Mouse (Mus musculus): ENCODE results near the gene Ephb3. TPM values are rescaled to one million over a fixed set of nuclear protein-coding genes. Genes with fewer than 3 reads are reported as not detected.
A peak's percentile ranks its signal among the peaks of the same experiment; 100 is the strongest.

The Ephb3 gene
- polyA plus RNA-seq, 1 experiment from 2014 or later, result 3.1 TPM

DNA sequence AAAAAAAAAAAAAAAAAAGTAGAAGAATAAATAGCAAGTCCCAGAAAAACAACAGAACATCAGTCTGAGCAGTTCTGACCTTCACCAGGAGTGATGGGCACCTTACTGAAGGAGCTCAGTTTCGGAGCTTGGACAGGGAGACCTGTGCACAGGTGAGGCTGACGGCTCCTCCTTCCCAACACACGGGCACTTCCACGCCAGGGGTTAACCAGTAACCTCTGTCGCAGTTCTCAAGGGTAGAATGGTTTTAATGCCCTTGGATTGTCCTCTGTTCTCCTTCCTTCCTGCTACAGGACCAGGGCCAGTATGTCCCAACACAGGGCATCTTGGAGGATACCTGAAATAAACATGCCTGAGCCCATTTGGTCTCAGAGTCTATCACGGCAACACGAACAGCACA, 60.9 kb downstream of the Ephb3 start:
- DNase-seq (ENCODE audit: low spot score), result no peak
- H3K4me2 ChIP-seq (ENCODE audit: low read length), result no peak overlapping the region
- H3K36me3 ChIP-seq (ENCODE audit: control insufficient read depth, insufficient read depth, low read length), result no peaks in the 10 kb centered on the region
- H3K27me3 ChIP-seq (replicated peaks; ENCODE audit: control insufficient read depth, insufficient read depth, low read length), result no peaks in the 10 kb centered on the region
- 87% methylated on average over 7 of the region's 7 CpGs for WGBS
- no peaks in the 10 kb centered on the region for H3K9me3 ChIP-seq (replicated peaks; ENCODE audit: control insufficient read depth, low read length)
- H3K4me1 ChIP-seq (ENCODE audit: control insufficient read depth, insufficient read depth, low read length), result no peaks in the 10 kb centered on the region
- no peak for ATAC-seq
- no peak overlapping the region for H3K9ac ChIP-seq (ENCODE audit: low read length)
- no peak overlapping the region for H3K27ac ChIP-seq (ENCODE audit: low read depth, low read length)
- no peak overlapping the region for H3K4me3 ChIP-seq (ENCODE audit: low read depth, low read length)

DNA sequence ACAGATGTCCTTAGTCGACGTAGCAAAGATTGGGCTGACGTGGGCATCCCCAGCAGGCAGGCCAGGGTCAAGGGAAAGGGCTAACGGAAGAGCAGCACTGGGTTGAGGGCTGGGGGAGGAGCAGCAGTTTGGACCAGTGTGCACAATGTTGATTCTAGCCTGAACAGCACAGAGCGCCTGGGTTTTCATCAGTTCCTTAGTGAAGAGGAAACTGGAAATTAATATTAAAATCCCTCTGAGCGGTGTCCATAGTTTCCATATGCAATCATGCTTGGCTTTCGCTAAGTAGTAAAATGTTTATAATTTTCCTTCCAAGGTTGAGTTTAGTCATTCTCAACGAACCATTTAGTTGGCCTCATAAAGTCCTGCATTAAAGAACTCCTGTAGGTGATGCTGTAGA, 65.2 kb downstream of the Ephb3 start:
- no peak overlapping the region for H3K4me3 ChIP-seq (ENCODE audit: low read depth, low read length)
- no peaks in the 10 kb centered on the region for H3K27me3 ChIP-seq (replicated peaks; ENCODE audit: control insufficient read depth, insufficient read depth, low read length)
- no peak for DNase-seq (ENCODE audit: low spot score)
- H3K4me1 ChIP-seq (ENCODE audit: control insufficient read depth, insufficient read depth, low read length), result peaks cover 30% of the 10 kb centered on the region
- H3K36me3 ChIP-seq (ENCODE audit: control insufficient read depth, insufficient read depth, low read length), result no peaks in the 10 kb centered on the region
- ATAC-seq, result no peak
- WGBS, result 69% methylated on average over 8 of the region's 8 CpGs
- no peak overlapping the region for H3K27ac ChIP-seq (ENCODE audit: low read depth, low read length)
- H3K9ac ChIP-seq (ENCODE audit: low read length), result no peak overlapping the region
- no peak overlapping the region for H3K4me2 ChIP-seq (ENCODE audit: low read length)
- H3K9me3 ChIP-seq (replicated peaks; ENCODE audit: control insufficient read depth, low read length), result no peaks in the 10 kb centered on the region

DNA sequence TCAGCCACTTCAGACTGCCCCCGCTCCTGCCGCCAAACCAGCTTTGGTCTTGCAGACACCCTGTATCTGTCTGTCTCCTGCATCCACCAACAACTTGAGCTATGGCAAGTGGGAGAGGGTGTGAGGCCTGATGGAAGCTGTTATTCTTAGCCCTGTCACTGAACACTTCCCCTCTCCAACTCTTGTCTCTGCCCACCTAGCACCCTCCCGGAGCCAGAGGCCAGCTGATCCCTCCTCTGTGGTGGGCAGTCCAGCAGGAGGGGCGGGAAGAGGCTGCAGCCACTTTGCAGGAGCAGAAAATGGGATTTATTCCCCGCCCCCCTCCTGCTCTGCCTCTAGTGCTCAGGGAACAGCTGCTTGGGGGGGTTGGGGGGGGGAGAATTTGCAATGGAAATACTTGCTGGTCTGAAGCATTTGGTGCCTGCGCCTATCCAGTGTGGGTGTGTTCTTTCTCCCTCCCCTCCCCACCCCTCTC, 67.3 kb downstream of the Ephb3 start:
- H3K4me1 ChIP-seq (ENCODE audit: control insufficient read depth, insufficient read depth, low read length), result peaks cover 32% of the 10 kb centered on the region
- no peaks in the 10 kb centered on the region; the same call in 1 of the 2 replicates for H3K9me3 ChIP-seq (replicated peaks; ENCODE audit: control insufficient read depth, low read length)
- no peak overlapping the region for H3K27ac ChIP-seq (ENCODE audit: low read depth, low read length)
- H3K4me2 ChIP-seq (ENCODE audit: low read length), result no peak overlapping the region
- H3K36me3 ChIP-seq (ENCODE audit: control insufficient read depth, insufficient read depth, low read length), result no peaks in the 10 kb centered on the region
- no peaks in the 10 kb centered on the region for H3K27me3 ChIP-seq (replicated peaks; ENCODE audit: control insufficient read depth, insufficient read depth, low read length)
- no peak overlapping the region for H3K4me3 ChIP-seq (ENCODE audit: low read depth, low read length)
- no peak overlapping the region for H3K9ac ChIP-seq (ENCODE audit: low read length)
- WGBS, result 55% methylated on average over 6 of the region's 6 CpGs
- DNase-seq (ENCODE audit: low spot score), result peak; percentile 31
- ATAC-seq, result 0 out of 2 replicates have a peak, but pooled peaks have one; percentile 41

DNA sequence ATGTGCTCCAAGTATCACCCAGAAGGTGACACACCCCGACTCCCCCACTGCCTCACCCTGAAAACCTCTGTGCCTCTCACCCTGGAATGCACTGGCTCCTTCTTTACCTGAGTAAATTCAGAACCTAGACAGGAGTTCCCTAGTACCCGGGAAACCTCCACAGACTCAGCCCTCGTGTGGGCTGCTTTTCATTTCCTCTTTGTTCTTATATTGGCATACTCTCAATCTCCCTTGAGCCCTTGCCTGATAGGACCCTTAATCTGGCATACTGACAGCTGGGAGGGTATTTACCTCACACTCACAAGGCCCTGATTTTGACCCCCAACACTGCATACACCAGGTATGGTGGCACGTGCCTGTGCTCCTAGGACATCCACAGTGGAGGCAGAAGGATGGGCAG, 68.2 kb downstream of the Ephb3 start:
- Histone ChIP-seq H3K36me3 (ENCODE audit: control insufficient read depth, insufficient read depth, low read length) (no peaks in the 10 kb centered on the region), H3K4me1 (ENCODE audit: control insufficient read depth, insufficient read depth, low read length) (peaks cover 32% of the 10 kb centered on the region), H3K4me3 (ENCODE audit: low read depth, low read length) (no peak overlapping the region), H3K9me3 (replicated peaks; ENCODE audit: control insufficient read depth, low read length) (no peaks in the 10 kb centered on the region; the same call in 1 of the 2 replicates), H3K9ac (ENCODE audit: low read length) (no peak overlapping the region), H3K4me2 (ENCODE audit: low read length) (no peak overlapping the region), H3K27me3 (replicated peaks; ENCODE audit: control insufficient read depth, insufficient read depth, low read length) (no peaks in the 10 kb centered on the region), H3K27ac (ENCODE audit: low read depth, low read length) (no peak overlapping the region)
- 40% methylated on average over 4 of the region's 4 CpGs for WGBS
- no peak for ATAC-seq
- DNase-seq (ENCODE audit: low spot score), result peak; percentile 37

Small RNA genes lying within 50 kb of the gene (microRNA-seq; reads per million reads assigned to microRNA genes)
- gene Mir7680, result not detected

Other genes starting within 250 kb of the Ephb3 start
- not detected in 2 replicates for gene Teddm3, start 50.8 kb upstream of the Ephb3 start, polyA plus RNA-seq (2014; fragmentation: Nextera tagmentation; extraction: Ambion mirVana)
- 33.0 and 36.9 TPM in 2 replicates for gene Vps8, start 218.4 kb downstream of the Ephb3 start, polyA plus RNA-seq (2014; fragmentation: Nextera tagmentation; extraction: Ambion mirVana)

Measured in forebrain, embryonic 14.5 days (tissue).